Mouse (Mus musculus) lung, embryonic 14.5 days (tissue): ENCODE measurements at regions not wholly inside any gene's neighbourhood (a gene's known extent, or its start where the extent isn't known, plus 50 kb on each side); places are given as distances from the start of the nearest gene placed in this dataset.

Experiments used
- ATAC-seq: fragments of 200-750 bp; cut with Nextera tagmentation; 2 replicates; pipeline ENCODE4 v1.8.0; 2017; ENCODE audit warnings: mild to moderate bottlenecking, moderate TSS enrichment, moderate library complexity; ENCODE audit not compliant: insufficient read depth
- DNase-seq: peaks from one replicate; pipeline ENCODE4 v3.0.0-alpha.2; 2015
- H3K27ac ChIP-seq: fragments of 300-500 bp; sonication (generic); 2 replicates; pipeline ENCODE4 v1.5.1; 2014; ENCODE audit warnings: low read depth, mild to moderate bottlenecking, moderate library complexity
- H3K27me3 ChIP-seq: fragments of 300-500 bp; sonication (generic); 2 replicates; pipeline ENCODE4 v1.6.1; 2014; ENCODE audit warnings: low read length, control low read depth; ENCODE audit not compliant: insufficient read depth
- H3K36me3 ChIP-seq: fragments of 300-500 bp; sonication (generic); 2 replicates; pipeline ENCODE4 v1.6.1; 2014; ENCODE audit warnings: control low read depth; ENCODE audit not compliant: insufficient read depth
- H3K4me1 ChIP-seq: fragments of 300-500 bp; sonication (generic); 2 replicates; pipeline ENCODE4 v1.6.1; 2014; ENCODE audit warnings: antibody characterized with exemption, control low read depth; ENCODE audit not compliant: insufficient read depth
- H3K4me2 ChIP-seq: fragments of 300-500 bp; sonication (generic); 2 replicates; pipeline ENCODE4 v1.6.1; 2014; ENCODE audit warnings: mild to moderate bottlenecking
- H3K4me3 ChIP-seq: fragments of 300-500 bp; sonication (generic); 2 replicates; pipeline ENCODE4 v1.5.1; 2014; ENCODE audit warnings: low read depth, low read length
- H3K9ac ChIP-seq: fragments of 300-500 bp; sonication (generic); 2 replicates; pipeline ENCODE4 v1.6.1; 2014
- H3K9me3 ChIP-seq: fragments of 300-500 bp; sonication (generic); 2 replicates; pipeline ENCODE4 v1.6.1; 2016; ENCODE audit warnings: low read depth, low read length, control low read depth
- CTCF ChIP-seq: IDR thresholded peaks from 2 replicates; pipeline ENCODE4 v1.5.1; 2016; ENCODE audit warnings: antibody characterized with exemption, low read depth
- WGBS: fragments of 180-500 bp; shearing (Covaris S2); extraction: QIAGEN DNeasy Blood & Tissue Kit; methylation state at CpG from one replicate; pipeline ENCODE4 v1.1.7; 2014; 5-methylcytosine and 5-hydroxymethylcytosine counted together

DNA sequence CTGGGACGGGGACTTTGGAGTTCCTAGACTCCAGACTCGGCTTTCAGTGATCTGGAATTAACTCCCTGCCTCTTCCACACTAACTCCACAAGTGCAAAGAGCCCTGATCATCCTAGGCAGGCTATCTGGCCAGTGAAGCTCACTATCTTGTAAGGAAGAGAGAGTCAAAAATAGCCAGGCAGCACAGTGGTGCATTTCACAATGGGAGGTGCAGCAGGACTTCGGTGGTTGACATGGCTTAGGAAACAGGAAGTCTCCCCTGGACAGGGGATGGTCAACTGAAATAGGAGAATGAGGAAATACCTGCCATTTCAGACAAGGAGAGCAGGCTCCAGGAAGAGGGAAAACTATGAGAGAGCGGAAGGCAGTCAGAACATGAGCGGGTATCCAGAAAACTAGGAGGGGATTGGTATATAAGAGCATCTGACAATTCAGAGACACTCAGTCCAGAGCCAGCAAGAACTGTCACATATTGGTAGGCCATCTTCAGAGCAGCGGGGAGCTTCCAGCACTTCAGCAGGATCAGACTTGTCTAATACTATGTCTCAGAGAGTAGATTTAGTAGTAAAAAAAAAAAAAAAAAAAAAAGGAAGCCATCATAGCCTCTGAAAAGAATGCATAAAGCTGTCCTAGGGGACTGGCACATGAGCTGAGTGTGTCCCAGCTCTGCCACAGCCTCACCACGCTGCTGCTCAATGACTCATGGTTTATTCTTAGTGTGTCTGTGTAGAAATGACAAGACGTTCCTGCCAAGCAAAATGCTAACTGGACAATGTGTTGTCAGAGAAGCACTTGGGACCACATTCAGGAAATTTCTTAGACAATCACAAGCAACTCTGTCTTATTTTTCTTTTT, 184.5 kb upstream of the Cpeb2 start:
- Histone ChIP-seq H3K4me3 (no peak overlapping the region), H3K27ac (no peak overlapping the region), H3K27me3 (no peaks in the 10 kb centered on the region), H3K4me1 (no peaks in the 10 kb centered on the region), H3K9me3 (no peaks in the 10 kb centered on the region), H3K4me2 (no peak overlapping the region), H3K36me3 (no peaks in the 10 kb centered on the region), H3K9ac (no peak overlapping the region)
- no peak for ATAC-seq
- 72% methylated on average over 8 of the region's 8 CpGs for WGBS
- DNase-seq, result no peak
- TF ChIP-seq CTCF, result no peak

DNA sequence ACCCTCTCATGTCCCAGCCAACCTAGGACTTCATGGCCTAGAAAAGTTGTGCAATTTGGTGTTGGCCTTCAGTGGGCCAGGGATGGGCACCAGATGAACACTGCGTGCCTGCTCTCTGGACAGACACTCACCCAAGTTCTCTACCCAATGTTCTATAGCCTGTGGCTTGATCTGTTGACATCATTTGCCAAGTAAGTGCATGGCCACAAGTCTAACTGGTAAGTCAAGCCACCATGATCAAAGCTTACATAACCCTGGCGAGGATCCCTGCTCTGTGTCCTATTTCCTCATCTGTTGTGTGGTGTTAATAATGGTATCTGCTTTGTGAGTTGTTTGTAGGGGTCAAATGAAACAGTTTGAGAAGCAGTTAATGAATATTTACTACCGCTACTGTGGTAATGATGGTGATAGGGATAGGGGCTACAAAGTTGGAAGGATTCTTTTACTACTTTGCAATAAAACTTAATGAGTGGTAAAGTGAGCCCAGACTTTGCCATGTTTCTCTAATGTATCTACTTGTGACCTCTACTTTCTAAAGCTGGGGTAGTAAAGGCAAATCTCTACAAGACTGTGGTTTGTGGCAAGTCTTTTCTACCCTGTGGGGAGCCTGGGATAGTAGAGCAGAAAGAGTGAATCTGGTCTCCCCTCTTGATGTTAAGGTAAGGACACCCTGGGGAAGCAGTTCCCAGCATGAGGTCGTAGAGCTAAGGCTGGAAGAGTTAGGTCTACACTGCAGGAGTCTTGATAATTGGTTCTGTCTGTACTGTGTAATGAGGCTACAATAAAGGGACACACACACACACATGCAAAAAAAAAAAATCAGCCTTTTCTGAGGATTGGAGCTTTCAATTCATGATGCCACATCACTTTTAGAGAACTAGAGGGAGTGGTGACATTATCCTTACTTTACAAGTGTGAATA, 183.3 kb upstream of the Cpeb2 start:
- H3K4me2 ChIP-seq, result no peak overlapping the region
- no peak overlapping the region for H3K27ac ChIP-seq
- no peak for ATAC-seq
- H3K9ac ChIP-seq, result no peak overlapping the region
- 77% methylated on average over 4 of the region's 4 CpGs for WGBS
- H3K9me3 ChIP-seq, result no peaks in the 10 kb centered on the region
- no peak overlapping the region for H3K4me3 ChIP-seq
- no peaks in the 10 kb centered on the region for H3K36me3 ChIP-seq
- no peaks in the 10 kb centered on the region for H3K27me3 ChIP-seq
- DNase-seq, result no peak
- no peak for TF ChIP-seq CTCF
- no peaks in the 10 kb centered on the region for H3K4me1 ChIP-seq

DNA sequence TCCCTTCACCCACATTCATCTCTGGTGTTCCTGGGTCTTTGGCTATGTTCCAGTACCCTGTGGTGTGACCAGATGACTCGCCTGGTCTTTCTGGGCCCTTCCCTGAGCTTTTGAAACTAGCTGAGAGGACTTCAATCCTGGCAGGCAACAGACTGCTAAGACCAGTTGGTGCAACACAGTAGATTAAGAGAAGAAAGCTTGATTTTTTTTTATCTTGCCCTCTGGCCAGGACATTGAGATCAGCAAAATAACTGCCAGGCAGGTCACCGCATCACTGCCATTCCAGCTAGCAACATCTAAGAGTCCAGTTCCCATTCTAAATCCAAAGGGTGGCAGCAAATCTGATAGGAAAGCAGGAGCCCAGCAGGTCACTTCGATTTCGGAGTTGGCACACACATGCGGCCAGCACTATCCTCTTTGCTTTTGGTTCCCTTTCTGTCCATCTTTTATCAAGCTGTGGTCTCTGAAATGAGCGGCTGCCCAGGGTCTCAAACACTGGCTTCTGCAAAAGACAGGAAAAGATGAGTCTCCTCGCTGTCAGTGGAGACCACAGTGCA, 181.9 kb upstream of the Cpeb2 start:
- no peak for TF ChIP-seq CTCF
- ATAC-seq, result no peak
- Histone ChIP-seq H3K9me3 (no peaks in the 10 kb centered on the region), H3K36me3 (no peaks in the 10 kb centered on the region), H3K9ac (no peak overlapping the region), H3K4me1 (no peaks in the 10 kb centered on the region), H3K4me2 (no peak overlapping the region), H3K27ac (no peak overlapping the region), H3K27me3 (no peaks in the 10 kb centered on the region), H3K4me3 (no peak overlapping the region)
- DNase-seq, result no peak
- 83% methylated on average over 7 of the region's 7 CpGs for WGBS

DNA sequence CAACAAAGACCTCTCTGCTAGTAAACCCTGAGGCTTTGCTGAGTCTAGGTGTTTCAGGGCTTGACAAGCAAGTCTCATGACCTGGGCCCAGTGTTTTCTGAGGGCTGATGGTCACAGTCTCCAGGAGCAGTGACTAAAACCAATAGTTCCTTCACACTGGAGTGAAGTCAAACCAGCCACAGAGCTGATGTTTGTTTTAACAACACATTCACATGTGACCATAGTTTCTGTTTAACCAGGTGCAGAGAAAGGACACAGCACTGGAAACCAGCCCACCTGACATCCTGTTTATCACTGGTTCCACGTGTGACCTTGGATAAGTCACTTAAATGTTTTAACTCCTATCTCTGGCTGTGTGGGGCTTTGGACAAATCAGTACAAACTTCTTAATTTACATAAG, 180.3 kb upstream of the Cpeb2 start:
- DNase-seq (no peak), ATAC-seq (no peak)
- TF ChIP-seq CTCF, result no peak
- H3K9me3 ChIP-seq, result no peaks in the 10 kb centered on the region
- no peak overlapping the region for H3K27ac ChIP-seq
- no peak overlapping the region for H3K9ac ChIP-seq
- H3K36me3 ChIP-seq, result no peaks in the 10 kb centered on the region
- H3K4me3 ChIP-seq, result no peak overlapping the region
- no peaks in the 10 kb centered on the region for H3K27me3 ChIP-seq
- no peaks in the 10 kb centered on the region for H3K4me1 ChIP-seq
- H3K4me2 ChIP-seq, result no peak overlapping the region
- 21% methylated on average over 1 of the region's 1 CpGs for WGBS

DNA sequence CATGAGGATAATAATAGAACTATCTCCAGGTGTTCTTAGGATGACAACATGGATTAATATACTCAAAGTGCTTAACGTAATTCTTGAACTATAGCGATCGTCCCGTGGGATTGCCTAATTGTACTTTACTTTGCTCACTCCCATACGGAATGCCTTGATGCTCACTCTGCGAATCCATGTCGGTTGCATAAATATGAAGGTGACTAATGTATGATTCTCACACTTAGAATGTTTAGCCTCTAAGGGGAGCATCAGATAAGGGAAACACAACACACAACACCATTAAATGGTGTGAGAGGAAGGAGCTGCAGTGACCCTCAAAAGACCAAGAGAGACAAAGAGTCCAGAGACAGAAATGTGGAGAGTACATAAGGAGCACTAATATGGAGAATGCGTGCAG, 178.4 kb upstream of the Cpeb2 start:
- Histone ChIP-seq H3K4me2 (no peak overlapping the region), H3K36me3 (no peaks in the 10 kb centered on the region), H3K27me3 (no peaks in the 10 kb centered on the region), H3K27ac (no peak overlapping the region), H3K9ac (no peak overlapping the region), H3K4me3 (no peak overlapping the region), H3K4me1 (no peaks in the 10 kb centered on the region), H3K9me3 (no peaks in the 10 kb centered on the region)
- TF ChIP-seq CTCF, result no peak
- no peak for DNase-seq
- no peak for ATAC-seq
- 91% methylated on average over 8 of the region's 8 CpGs for WGBS

DNA sequence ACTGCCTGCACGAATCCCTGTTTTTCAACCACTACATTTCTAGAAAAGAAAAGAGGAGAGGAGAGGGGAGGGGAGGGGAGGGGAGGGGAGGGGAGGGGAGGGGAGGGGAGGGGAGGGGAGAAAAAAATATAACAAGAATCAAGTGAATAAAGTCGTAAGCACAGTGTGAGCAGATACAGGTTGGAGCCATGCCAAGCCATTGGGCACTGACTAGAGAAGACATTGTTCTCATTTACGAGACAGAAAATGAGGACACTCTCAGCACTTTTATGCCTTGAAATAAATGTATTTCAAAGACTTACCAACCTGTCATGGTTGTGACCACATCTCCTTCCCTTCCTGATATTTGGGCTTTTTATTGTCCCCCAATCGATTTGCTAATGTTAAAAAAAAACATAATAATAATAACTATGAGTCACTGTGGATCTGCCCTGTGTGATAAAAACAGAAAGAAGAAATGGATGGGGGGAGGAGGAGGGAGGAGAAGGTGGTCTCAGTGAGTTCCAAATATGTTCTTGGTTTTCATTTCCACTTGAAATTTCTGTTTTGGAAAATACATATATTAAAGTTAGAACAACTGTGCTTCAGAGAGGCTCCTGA, 177.8 kb upstream of the Cpeb2 start:
- Histone ChIP-seq H3K4me2 (no peak overlapping the region), H3K27me3 (no peaks in the 10 kb centered on the region), H3K27ac (no peak overlapping the region), H3K36me3 (no peaks in the 10 kb centered on the region), H3K4me3 (no peak overlapping the region), H3K9ac (no peak overlapping the region), H3K4me1 (no peaks in the 10 kb centered on the region), H3K9me3 (no peaks in the 10 kb centered on the region)
- no peak for TF ChIP-seq CTCF
- DNase-seq, result peak; percentile 11
- 55% methylated on average over 4 of the region's 4 CpGs for WGBS
- ATAC-seq, result no peak
